Mouse (Mus musculus): ENCODE results near the gene Acss2.

Gene Acss2

DNA sequence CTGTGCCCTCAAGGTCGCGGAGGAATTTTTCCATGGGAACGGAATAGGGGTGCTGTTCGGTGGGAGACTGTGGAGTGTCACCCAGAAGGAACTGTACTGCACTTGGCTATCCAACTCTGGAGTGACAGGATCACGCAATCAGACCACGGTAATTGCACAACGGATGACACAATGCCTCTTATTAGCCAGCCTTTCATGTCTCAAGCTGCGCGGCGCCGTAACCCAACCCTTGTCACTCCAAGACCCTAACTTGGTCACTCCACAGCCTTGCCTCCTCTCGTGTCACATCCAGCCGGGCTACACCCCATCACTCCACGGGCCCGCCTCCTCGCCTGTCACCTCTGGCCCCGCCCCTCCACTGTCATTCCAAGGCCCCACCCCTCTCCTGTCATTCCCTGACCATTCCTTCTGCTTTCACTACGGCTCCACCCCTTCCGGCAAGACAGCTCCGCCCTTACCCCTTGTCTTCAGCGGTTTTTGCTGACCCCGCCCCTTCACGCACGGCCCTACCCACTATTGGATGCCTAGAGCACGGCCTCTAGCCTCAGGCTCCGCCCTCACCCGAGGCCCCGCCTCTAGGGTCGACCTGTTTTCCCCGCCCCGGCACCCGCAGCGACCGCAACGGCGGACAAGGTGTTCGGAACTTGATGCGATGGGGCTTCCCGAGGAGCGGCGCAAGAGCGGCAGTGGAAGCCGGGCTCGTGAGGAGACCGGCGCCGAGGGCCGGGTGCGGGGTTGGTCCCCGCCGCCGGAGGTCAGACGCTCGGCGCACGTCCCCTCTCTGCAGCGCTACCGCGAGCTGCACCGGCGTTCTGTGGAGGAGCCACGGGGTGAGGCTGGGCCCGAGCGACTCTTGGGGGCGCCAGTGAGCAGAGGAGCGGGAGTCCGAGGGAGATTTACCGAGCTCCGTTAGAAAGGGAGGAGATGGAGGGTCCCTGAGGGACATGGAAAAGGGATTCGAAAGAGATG, at the start of gene Acss2, which contains the start of gene Ggt7:
Acss2 (plus strand) TSS at position 494 of the 969 bp plus-strand sequence.
Ggt7 (minus strand) TSS at position 783 of the 969 bp plus-strand sequence.
- DNase-seq (ENCODE audit: low read depth, low spot score), result peak; percentile 91

DNA sequence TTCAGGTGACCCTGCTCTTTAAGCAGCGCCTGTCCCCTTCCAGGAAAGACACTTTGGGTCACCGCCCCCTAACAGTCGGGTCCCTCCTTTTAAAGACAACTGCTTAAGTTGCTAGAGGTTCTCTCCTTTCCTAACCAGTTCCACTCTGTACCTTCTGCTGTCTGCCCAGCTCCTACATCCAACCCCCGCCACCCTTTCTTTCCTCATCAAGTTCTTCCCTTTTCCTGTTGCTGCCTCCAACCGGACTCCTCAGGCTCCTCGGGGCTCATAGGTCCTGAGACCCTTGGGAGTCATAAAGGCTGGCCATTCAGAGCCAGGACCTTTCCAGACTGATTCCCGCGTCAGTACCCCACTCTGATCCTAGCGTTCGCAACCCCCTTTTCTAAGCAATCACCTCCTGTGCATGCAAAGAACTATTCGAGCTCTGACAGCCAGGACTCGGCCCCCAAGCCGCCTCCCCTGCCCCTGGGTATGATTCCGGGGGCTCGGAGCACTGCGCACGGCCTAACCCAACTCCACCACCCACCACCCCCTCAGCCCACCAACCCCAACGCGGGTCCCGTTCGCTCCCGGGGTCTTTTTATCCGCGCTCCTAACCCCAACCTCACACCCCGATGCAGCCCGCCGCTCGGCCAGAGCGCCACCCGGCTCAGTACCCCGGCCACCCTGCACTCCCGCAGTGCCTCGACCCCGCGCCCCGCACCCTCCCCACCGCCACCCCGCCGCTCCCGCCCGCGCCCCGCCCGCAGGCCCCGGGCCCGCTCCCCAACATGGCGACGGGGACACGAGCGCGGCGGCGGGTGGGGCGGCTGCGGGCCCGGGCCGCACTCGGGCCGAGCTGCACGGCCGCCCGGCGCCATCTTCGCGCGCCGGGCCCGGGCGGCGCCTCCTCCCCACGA, 44.8 kb upstream of the Acss2 start:
- DNase-seq (ENCODE audit: low read depth, low spot score), result no peak

DNA sequence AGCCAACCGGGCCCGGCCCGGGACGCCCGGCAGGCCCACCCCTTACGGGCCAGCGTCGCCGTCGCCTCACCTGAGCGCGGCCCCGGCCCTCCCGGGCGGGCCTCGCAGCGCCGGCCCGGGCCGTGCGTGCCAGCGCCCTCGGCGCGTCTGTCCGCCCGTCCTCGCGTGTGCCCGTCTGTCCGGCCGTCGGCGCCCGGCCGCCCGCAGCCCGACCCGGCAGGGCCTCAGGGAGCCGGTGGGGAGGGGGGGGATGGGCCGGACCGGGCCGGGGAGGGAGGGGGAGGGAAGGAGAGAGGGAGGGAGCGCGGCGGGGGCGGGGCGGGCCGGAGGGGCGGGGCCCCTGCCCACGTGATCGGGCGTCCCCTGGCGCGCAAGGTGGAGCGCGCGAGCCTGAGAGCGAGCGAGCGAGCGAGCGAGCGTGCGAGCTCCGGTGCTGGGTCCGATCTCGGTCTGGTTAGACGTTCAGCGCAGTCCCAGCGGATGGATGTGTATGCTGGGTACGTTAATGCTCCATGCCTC, 44.1 kb upstream of the Acss2 start, which contains the start of gene Ncoa6:
Ncoa6 (minus strand) TSS at position 325 of the 519 bp plus-strand sequence.
- peak; percentile 46 for DNase-seq (ENCODE audit: low read depth, low spot score)

DNA sequence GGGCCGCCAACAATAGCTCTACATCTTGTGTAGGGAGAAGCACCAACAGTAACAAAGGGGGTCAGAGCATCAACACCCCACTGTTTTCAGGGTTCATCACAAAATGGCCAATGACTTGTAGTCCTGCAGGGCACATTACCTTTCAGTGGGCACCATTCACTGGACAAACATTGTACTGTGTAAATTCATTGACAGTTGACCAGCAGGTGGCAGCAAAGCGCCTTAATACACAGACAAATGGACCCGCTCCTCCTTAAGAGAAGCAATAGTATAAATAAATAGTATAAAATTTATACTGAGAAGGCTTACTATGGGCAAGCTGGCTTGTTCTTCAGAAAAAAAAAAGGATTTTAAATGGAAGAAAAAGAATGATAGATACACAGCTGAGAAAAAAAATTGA, 35.7 kb upstream of the Acss2 start:
- DNase-seq (ENCODE audit: low read depth, low spot score), result no peak

- DNase-seq (ENCODE audit: low read depth, low spot score), result no peak
Measured at GRCm38 (mm10) chr2:155490998-155491397, 26.8 kb upstream of the Acss2 start.

- DNase-seq (ENCODE audit: low read depth, low spot score), result no peak
Measured at GRCm38 (mm10) chr2:155502596-155502995, 15.2 kb upstream of the Acss2 start.

GRCm38 (mm10) chr2:155504440-155505355, 13.1 kb upstream of the Acss2 start:
- no peak for DNase-seq (ENCODE audit: low read depth, low spot score)

DNA sequence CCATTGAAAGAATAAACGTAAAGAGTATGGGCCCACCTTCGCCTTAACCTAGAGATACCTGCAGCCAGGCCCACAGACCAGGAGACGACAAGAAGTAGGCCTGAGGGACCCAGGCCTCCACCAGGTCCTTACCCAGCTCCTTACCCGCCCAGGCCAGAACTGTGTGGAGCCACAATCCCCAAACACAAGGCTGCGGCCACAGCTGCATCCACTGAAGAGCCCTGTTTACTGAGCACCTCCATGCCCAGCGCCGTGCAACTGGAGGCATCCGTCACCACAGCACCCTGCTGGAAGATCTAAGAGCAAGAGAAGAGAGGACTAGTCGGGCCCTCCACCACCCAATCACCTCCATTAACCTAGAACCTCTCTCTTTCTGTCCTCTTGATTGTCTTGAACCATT, 11.9 kb upstream of the Acss2 start:
- DNase-seq (ENCODE audit: low read depth, low spot score), result no peak

GRCm38 (mm10) chr2:155507721-155508470, 9.9 kb upstream of the Acss2 start:
- no peak for DNase-seq (ENCODE audit: low read depth, low spot score)

DNA sequence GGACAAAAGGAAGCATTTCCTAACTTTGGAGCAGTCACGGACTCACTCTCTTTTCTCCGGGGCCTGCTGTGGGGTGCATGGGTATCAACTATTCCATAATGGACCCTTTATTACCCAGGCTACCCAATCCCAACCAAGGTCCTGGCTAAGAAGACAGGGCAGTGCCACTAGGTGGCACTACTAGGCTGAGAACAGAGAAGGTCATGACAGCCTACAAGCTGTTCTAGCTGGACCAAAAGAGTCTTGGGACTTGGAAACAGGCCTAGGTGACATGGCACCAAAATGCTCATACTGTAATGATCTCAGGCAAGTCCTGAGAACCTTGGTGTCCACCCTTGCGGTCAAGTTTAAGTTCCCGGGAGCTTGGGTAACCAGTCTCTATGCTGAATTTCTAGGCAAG, 5.3 kb upstream of the Acss2 start:
- DNase-seq (ENCODE audit: low read depth, low spot score), result no peak

DNA sequence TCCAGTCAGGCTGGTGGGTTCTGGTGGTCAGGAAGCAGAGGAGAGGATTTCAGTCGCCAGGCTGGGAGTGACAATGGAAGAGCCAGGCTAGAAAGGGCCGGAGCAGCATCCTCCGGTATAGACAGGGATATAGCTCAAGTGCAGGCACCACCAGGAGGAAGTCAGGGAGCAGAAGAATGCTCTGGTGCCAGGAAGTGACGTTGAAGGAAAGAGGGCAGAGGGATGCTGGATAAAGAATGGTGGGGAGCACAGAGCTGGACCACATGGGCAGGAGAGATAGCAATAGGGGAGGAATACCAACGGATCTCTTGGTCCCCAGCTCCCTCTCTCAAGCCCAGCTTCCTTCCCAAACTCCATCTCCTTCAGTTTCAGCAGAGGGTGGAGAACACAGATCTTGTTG, 4.2 kb upstream of the Acss2 start:
- no peak for DNase-seq (ENCODE audit: low read depth, low spot score)

DNA sequence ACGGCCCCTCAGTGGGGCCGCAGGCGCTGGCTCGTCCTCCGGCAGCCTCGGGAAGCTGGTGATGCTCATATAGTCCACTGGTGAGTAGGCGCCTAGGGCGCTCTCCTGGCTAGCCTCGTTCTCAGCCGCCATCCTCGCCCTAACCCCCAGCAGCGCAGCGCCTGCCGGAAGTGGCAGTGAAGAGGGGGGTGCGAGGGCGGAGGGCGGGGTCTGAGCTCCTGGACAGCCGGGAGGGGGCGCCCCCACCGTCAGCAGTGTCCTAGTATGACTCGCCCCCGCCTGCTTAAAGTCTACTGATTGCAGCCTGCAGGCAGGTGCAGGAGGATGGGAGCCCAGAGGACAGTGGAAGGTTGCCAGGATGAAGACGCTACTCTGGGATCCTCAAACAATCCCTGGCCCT, 3.1 kb upstream of the Acss2 start:
- DNase-seq (ENCODE audit: low read depth, low spot score), result no peak

- no peak for DNase-seq (ENCODE audit: low read depth, low spot score)
Measured at GRCm38 (mm10) chr2:155515941-155516340, 1.8 kb upstream of the Acss2 start.

DNA sequence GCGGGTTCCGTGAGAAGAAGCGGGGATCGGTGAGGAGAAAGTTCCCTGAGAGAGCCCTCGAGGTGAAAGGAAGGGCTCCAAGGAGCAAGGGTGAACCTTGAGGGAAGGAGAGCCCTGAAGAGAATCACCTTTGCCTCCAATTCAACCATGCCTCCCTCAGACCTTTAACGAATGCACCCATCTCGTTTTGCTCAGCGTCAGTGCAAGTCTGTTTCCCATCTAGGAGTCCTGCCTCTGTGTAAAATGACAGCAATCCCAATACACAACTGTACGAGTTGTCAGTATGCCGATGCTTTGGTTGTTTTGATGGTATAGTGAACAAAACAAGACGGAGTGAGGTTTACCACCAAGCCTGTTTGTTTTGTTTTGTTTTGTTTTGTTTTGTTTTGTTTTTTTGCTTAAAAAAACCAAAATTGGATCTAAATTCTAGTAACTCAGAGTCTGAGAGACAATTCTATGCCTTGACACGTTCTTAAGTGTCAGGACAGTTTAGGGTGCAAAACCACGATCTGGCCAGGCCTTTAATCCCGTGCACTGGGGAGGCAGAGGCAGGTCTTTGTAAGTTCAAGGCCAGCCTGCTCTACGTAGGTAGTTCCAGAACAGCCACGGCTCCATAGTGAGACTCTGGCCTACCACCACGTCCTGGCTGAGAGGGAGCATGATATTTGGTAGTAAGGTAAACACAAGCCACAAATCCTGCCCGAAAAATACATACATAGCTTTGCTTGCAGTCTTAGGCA, 953 bp downstream of the Acss2 start:
- DNase-seq (ENCODE audit: low read depth, low spot score), result no peak

GRCm38 (mm10) chr2:155523706-155524105, 6.0 kb downstream of the Acss2 start:
- DNase-seq (ENCODE audit: low read depth, low spot score), result no peak

DNA sequence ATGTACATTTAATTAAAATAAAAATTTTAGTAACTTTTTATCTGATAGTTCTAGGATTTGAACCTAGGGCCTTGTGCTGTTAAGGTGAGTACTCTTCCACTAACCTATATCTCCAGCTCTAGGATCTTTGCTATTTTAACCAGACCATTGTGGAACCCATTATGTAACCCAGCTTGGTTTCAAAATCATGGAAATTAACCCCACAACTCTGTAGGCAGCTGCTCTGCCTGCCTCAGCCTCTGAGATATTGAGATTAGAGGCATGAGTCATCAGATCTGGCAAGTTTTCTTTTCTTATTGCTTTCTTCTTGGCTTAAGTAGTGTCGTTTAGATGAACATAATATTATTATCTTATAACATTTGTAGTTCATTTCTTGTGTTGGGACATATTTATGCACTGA, 6.6 kb downstream of the Acss2 start:
- DNase-seq (ENCODE audit: low read depth, low spot score), result no peak

GRCm38 (mm10) chr2:155527367-155527766, 9.6 kb downstream of the Acss2 start:
- no peak for DNase-seq (ENCODE audit: low read depth, low spot score)

DNA sequence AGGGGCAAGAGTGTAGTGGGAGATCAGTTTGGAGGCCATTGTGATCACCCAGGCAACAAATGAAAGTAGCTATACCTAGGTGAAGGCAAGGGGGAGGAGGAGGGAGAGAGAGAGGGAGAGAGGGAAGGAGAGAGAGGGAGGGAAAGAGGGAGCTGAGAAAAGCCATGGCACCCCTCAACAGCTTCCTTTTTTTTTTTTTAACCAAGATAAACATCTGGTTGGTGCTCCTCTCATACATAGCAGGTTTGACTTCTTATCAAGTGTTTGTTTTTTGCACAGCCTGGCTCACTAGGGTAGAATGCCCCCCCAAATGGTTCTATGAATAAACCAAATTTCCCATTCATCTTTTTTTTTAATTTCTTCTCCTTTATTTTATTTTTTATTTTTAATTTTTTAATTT, 18.5 kb downstream of the Acss2 start:
- DNase-seq (ENCODE audit: low read depth, low spot score), result no peak

GRCm38 (mm10) chr2:155537761-155538462, 20.2 kb downstream of the Acss2 start:
- no peak for DNase-seq (ENCODE audit: low read depth, low spot score)

Measured in WW6 (cell line).